Mouse (Mus musculus): ENCODE measurements around the gene Spsb4. TPM values are rescaled to one million over a fixed set of nuclear protein-coding genes. Genes with fewer than 3 reads are reported as not detected.
"Not testable (repeated sequence)": the region's sequence is repeated elsewhere in the genome, so short reads cannot be mapped to it uniquely, and the experiment has no call there.

Gene Spsb4
- polyA plus RNA-seq, 1 experiment from 2014 or later = 70.3 TPM

- Histone ChIP-seq H3K4me1 (peaks cover 74% of the 10 kb centered on the region), H3K27ac (no peak overlapping the region; the same call in 1 of the 2 replicates), H3K9me3 (replicated peaks) (no peaks in the 10 kb centered on the region), H3K36me3 (peaks cover 12% of the 10 kb centered on the region; the same call in 1 of the 2 replicates), H3K4me3 (no peak overlapping the region), H3K27me3 (ENCODE audit: low read depth, poor library complexity, severe bottlenecking) (no peaks in the 10 kb centered on the region)
- no peak for DNase-seq (ENCODE audit: low spot score)
- 85% methylated on average over 8 of the region's 8 CpGs for whole genome bisulfite sequencing
Observed at GRCm38 (mm10) chr9:96953443-96953842, 65.2 kb downstream of the Spsb4 start.

- Histone ChIP-seq H3K4me1 (peaks cover 73% of the 10 kb centered on the region), H3K27me3 (ENCODE audit: low read depth, poor library complexity, severe bottlenecking) (no peaks in the 10 kb centered on the region), H3K27ac (no peak overlapping the region), H3K36me3 (peaks cover 12% of the 10 kb centered on the region; the same call in 1 of the 2 replicates), H3K9me3 (replicated peaks) (no peaks in the 10 kb centered on the region), H3K4me3 (no peak overlapping the region)
- no peak for DNase-seq (ENCODE audit: low spot score)
- 62% methylated on average over 9 of the region's 9 CpGs for WGBS
Observed at GRCm38 (mm10) chr9:96952310-96952975, 66.2 kb downstream of the Spsb4 start.

- H3K27ac ChIP-seq = 0 out of 2 replicates have a peak overlapping the region, but pooled peaks have one; percentile 1
- WGBS = 93% methylated on average over 9 of the region's 9 CpGs
- no peaks in the 10 kb centered on the region for H3K9me3 ChIP-seq (replicated peaks)
- DNase-seq (ENCODE audit: low spot score) = no peak
- H3K36me3 ChIP-seq = peaks cover 3% of the 10 kb centered on the region
- no peaks in the 10 kb centered on the region for H3K27me3 ChIP-seq (ENCODE audit: low read depth, poor library complexity, severe bottlenecking)
- peaks cover 57% of the 10 kb centered on the region for H3K4me1 ChIP-seq
- H3K4me3 ChIP-seq = no peak overlapping the region
Observed at GRCm38 (mm10) chr9:96949551-96949950, 69.1 kb downstream of the Spsb4 start.

- no peaks in the 10 kb centered on the region for H3K9me3 ChIP-seq (replicated peaks)
- no peaks in the 10 kb centered on the region for H3K27me3 ChIP-seq (ENCODE audit: low read depth, poor library complexity, severe bottlenecking)
- peaks cover 13% of the 10 kb centered on the region for H3K36me3 ChIP-seq
- H3K4me1 ChIP-seq = peaks cover 47% of the 10 kb centered on the region
- no peak overlapping the region for H3K27ac ChIP-seq
- DNase-seq (ENCODE audit: low spot score) = no peak
- no peak overlapping the region for H3K4me3 ChIP-seq
- 79% methylated on average over 5 of the region's 5 CpGs for WGBS
Observed at GRCm38 (mm10) chr9:96948546-96948945, 70.1 kb downstream of the Spsb4 start.

- H3K9me3 ChIP-seq (replicated peaks) = no peaks in the 10 kb centered on the region
- H3K27me3 ChIP-seq (ENCODE audit: low read depth, poor library complexity, severe bottlenecking) = no peaks in the 10 kb centered on the region
- peaks cover 27% of the 10 kb centered on the region for H3K36me3 ChIP-seq
- 88% methylated on average over 5 of the region's 5 CpGs for WGBS
- no peak overlapping the region for H3K4me3 ChIP-seq
- H3K27ac ChIP-seq = 0 out of 2 replicates have a peak overlapping the region, but pooled peaks have one; percentile 28
- H3K4me1 ChIP-seq = peaks cover 35% of the 10 kb centered on the region
- no peak for DNase-seq (ENCODE audit: low spot score)
Observed at GRCm38 (mm10) chr9:96947171-96947570, 71.5 kb downstream of the Spsb4 start.

GRCm38 (mm10) chr9:96944517-96944916, 74.1 kb downstream of the Spsb4 start:
- Histone ChIP-seq H3K4me3 (no peak overlapping the region), H3K27ac (no peak overlapping the region), H3K27me3 (ENCODE audit: low read depth, poor library complexity, severe bottlenecking) (no peaks in the 10 kb centered on the region), H3K36me3 (peaks cover 45% of the 10 kb centered on the region), H3K4me1 (peaks cover 30% of the 10 kb centered on the region), H3K9me3 (replicated peaks) (no peaks in the 10 kb centered on the region; the same call in 1 of the 2 replicates)
- 74% methylated on average over 16 of the region's 16 CpGs for WGBS
- DNase-seq (ENCODE audit: low spot score) = no peak

- Histone ChIP-seq H3K27me3 (ENCODE audit: low read depth, poor library complexity, severe bottlenecking) (no peaks in the 10 kb centered on the region), H3K27ac (no peak overlapping the region), H3K4me3 (no peak overlapping the region), H3K9me3 (replicated peaks) (no peaks in the 10 kb centered on the region; the same call in 1 of the 2 replicates), H3K4me1 (peaks cover 20% of the 10 kb centered on the region), H3K36me3 (peaks cover 49% of the 10 kb centered on the region)
- no peak for DNase-seq (ENCODE audit: low spot score)
- WGBS = 94% methylated on average over 3 of the region's 3 CpGs
Observed at GRCm38 (mm10) chr9:96942975-96943374, 75.7 kb downstream of the Spsb4 start.

- H3K4me3 ChIP-seq = no peak overlapping the region
- 0 out of 2 replicates have a peak, but pooled peaks cover 3% of the 10 kb centered on the region for H3K27me3 ChIP-seq (ENCODE audit: low read depth, poor library complexity, severe bottlenecking)
- no peaks in the 10 kb centered on the region; the same call in 1 of the 2 replicates for H3K9me3 ChIP-seq (replicated peaks)
- no peak overlapping the region for H3K27ac ChIP-seq
- DNase-seq (ENCODE audit: low spot score) = no peak
- peaks cover 47% of the 10 kb centered on the region for H3K36me3 ChIP-seq
- WGBS = 80% methylated on average over 5 of the region's 5 CpGs
- peaks cover 11% of the 10 kb centered on the region for H3K4me1 ChIP-seq
Observed at GRCm38 (mm10) chr9:96938887-96939286, 79.8 kb downstream of the Spsb4 start.

GRCm38 (mm10) chr9:96936427-96936826, 82.2 kb downstream of the Spsb4 start:
- WGBS = 87% methylated on average over 2 of the region's 2 CpGs
- Histone ChIP-seq H3K4me1 (peaks cover 11% of the 10 kb centered on the region), H3K36me3 (peaks cover 22% of the 10 kb centered on the region)
- not testable (repeated sequence) for H3K4me3 ChIP-seq; H3K27ac ChIP-seq; DNase-seq (ENCODE audit: low spot score); H3K27me3 ChIP-seq (ENCODE audit: low read depth, poor library complexity, severe bottlenecking); H3K9me3 ChIP-seq (replicated peaks)

GRCm38 (mm10) chr9:96935556-96936300, 82.9 kb downstream of the Spsb4 start:
- 61% methylated on average over 15 of the region's 15 CpGs for WGBS
- Histone ChIP-seq H3K27ac (no peak overlapping the region), H3K9me3 (replicated peaks) (no peaks in the 10 kb centered on the region; the same call in 1 of the 2 replicates), H3K27me3 (ENCODE audit: low read depth, poor library complexity, severe bottlenecking) (0 out of 2 replicates have a peak, but pooled peaks cover 3% of the 10 kb centered on the region), H3K36me3 (peaks cover 15% of the 10 kb centered on the region), H3K4me3 (no peak overlapping the region), H3K4me1 (peaks cover 11% of the 10 kb centered on the region)
- no peak for DNase-seq (ENCODE audit: low spot score)

- Histone ChIP-seq H3K9me3 (replicated peaks) (no peaks in the 10 kb centered on the region), H3K36me3 (peaks cover 9% of the 10 kb centered on the region; the same call in 1 of the 2 replicates), H3K4me3 (no peak overlapping the region), H3K4me1 (peaks cover 11% of the 10 kb centered on the region), H3K27ac (no peak overlapping the region), H3K27me3 (ENCODE audit: low read depth, poor library complexity, severe bottlenecking) (0 out of 2 replicates have a peak, but pooled peaks cover 3% of the 10 kb centered on the region)
- DNase-seq (ENCODE audit: low spot score) = no peak
- 86% methylated on average over 3 of the region's 3 CpGs for WGBS
Observed at GRCm38 (mm10) chr9:96934816-96935215, 83.8 kb downstream of the Spsb4 start.

GRCm38 (mm10) chr9:96932751-96933150, 85.9 kb downstream of the Spsb4 start:
- 92% methylated on average over 8 of the region's 8 CpGs for WGBS
- Histone ChIP-seq H3K4me1 (peaks cover 6% of the 10 kb centered on the region), H3K4me3 (no peak overlapping the region), H3K27ac (no peak overlapping the region), H3K27me3 (ENCODE audit: low read depth, poor library complexity, severe bottlenecking) (0 out of 2 replicates have a peak, but pooled peaks cover 9% of the 10 kb centered on the region), H3K9me3 (replicated peaks) (no peaks in the 10 kb centered on the region), H3K36me3 (peaks cover 3% of the 10 kb centered on the region; the same call in 1 of the 2 replicates)
- DNase-seq (ENCODE audit: low spot score) = no peak

Measured in limb, embryonic 10.5 days (tissue).